Mouse (Mus musculus): Measurements from ENCODE around the gene Maml3. TPM values are rescaled to one million over a fixed set of nuclear protein-coding genes. Genes with fewer than 3 reads are reported as not detected.
A peak's percentile ranks its signal among the peaks of the same experiment; 100 is the strongest.

Gene Maml3
- 5.3 and 6.1 TPM in 2 replicates for polyA plus RNA-seq (2014; fragmentation: Nextera tagmentation; extraction: Ambion mirVana)

- Histone ChIP-seq H3K27me3 (ENCODE audit: control insufficient read depth, insufficient read depth, low read length) (no peaks in the 10 kb centered on the region), H3K36me3 (ENCODE audit: control insufficient read depth, insufficient read depth, low read length) (no peaks in the 10 kb centered on the region), H3K9me3 (ENCODE audit: control insufficient read depth, low read length) (no peaks in the 10 kb centered on the region), H3K27ac (ENCODE audit: low read depth, low read length) (peak within 1 kb of the TSS; percentile 99), H3K4me2 (peak within 1 kb of the TSS; percentile 83), H3K4me3 (ENCODE audit: low read depth, low read length) (peak within 1 kb of the TSS; percentile 91), H3K4me1 (ENCODE audit: control insufficient read depth, insufficient read depth, low read length) (peaks cover 6% of the 10 kb centered on the region; the same call in 1 of the 2 replicates), H3K9ac (ENCODE audit: low read length) (peak within 1 kb of the TSS; percentile 98)
- ATAC-seq (ENCODE audit: low FRiP score), result peak; percentile 38
- DNase-seq (ENCODE audit: low spot score, missing footprints), result peak; percentile 99
- under 1% methylated on average over 29 of the region's 49 CpGs for WGBS
These were observed at the start of gene Maml3 for GRCm38 (mm10) chr3:52104636-52105151. Maml3 (minus strand) TSS chr3:52105076.

- no peak overlapping the region for H3K9ac ChIP-seq (ENCODE audit: low read length)
- no peaks in the 10 kb centered on the region for H3K36me3 ChIP-seq (ENCODE audit: control insufficient read depth, insufficient read depth, low read length)
- no peaks in the 10 kb centered on the region for H3K9me3 ChIP-seq (ENCODE audit: control insufficient read depth, low read length)
- ATAC-seq (ENCODE audit: low FRiP score), result no peak
- no peak overlapping the region for H3K27ac ChIP-seq (ENCODE audit: low read depth, low read length)
- H3K4me2 ChIP-seq, result no peak overlapping the region
- no peaks in the 10 kb centered on the region for H3K27me3 ChIP-seq (ENCODE audit: control insufficient read depth, insufficient read depth, low read length)
- no peaks in the 10 kb centered on the region for H3K4me1 ChIP-seq (ENCODE audit: control insufficient read depth, insufficient read depth, low read length)
- WGBS, result 76% methylated on average over 3 of the region's 3 CpGs
- H3K4me3 ChIP-seq (ENCODE audit: low read depth, low read length), result no peak overlapping the region
- DNase-seq (ENCODE audit: low spot score, missing footprints), result no peak
These were observed 46.3 kb upstream of the Maml3 start for GRCm38 (mm10) chr3:52151155-52151554.

GRCm38 (mm10) chr3:52148301-52148700, 43.4 kb upstream of the Maml3 start:
- Histone ChIP-seq H3K36me3 (ENCODE audit: control insufficient read depth, insufficient read depth, low read length) (no peaks in the 10 kb centered on the region), H3K27me3 (ENCODE audit: control insufficient read depth, insufficient read depth, low read length) (no peaks in the 10 kb centered on the region), H3K4me3 (ENCODE audit: low read depth, low read length) (no peak overlapping the region), H3K27ac (ENCODE audit: low read depth, low read length) (no peak overlapping the region), H3K4me2 (no peak overlapping the region), H3K4me1 (ENCODE audit: control insufficient read depth, insufficient read depth, low read length) (no peaks in the 10 kb centered on the region), H3K9me3 (ENCODE audit: control insufficient read depth, low read length) (no peaks in the 10 kb centered on the region), H3K9ac (ENCODE audit: low read length) (no peak overlapping the region)
- DNase-seq (ENCODE audit: low spot score, missing footprints) (no peak), ATAC-seq (ENCODE audit: low FRiP score) (no peak)
- 57% methylated on average over 4 of the region's 4 CpGs for WGBS

- H3K4me2 ChIP-seq, result no peak overlapping the region
- no peak overlapping the region for H3K27ac ChIP-seq (ENCODE audit: low read depth, low read length)
- no peaks in the 10 kb centered on the region for H3K4me1 ChIP-seq (ENCODE audit: control insufficient read depth, insufficient read depth, low read length)
- no peak for DNase-seq (ENCODE audit: low spot score, missing footprints)
- no peaks in the 10 kb centered on the region for H3K27me3 ChIP-seq (ENCODE audit: control insufficient read depth, insufficient read depth, low read length)
- whole genome bisulfite sequencing, result 90% methylated on average over 12 of the region's 12 CpGs
- no peaks in the 10 kb centered on the region for H3K36me3 ChIP-seq (ENCODE audit: control insufficient read depth, insufficient read depth, low read length)
- H3K9ac ChIP-seq (ENCODE audit: low read length), result no peak overlapping the region
- H3K9me3 ChIP-seq (ENCODE audit: control insufficient read depth, low read length), result no peaks in the 10 kb centered on the region
- no peak for ATAC-seq (ENCODE audit: low FRiP score)
- no peak overlapping the region for H3K4me3 ChIP-seq (ENCODE audit: low read depth, low read length)
These were observed 40.0 kb upstream of the Maml3 start for GRCm38 (mm10) chr3:52144776-52145460.

GRCm38 (mm10) chr3:52143017-52143416, 38.1 kb upstream of the Maml3 start:
- Histone ChIP-seq H3K9ac (ENCODE audit: low read length) (no peak overlapping the region), H3K4me1 (ENCODE audit: control insufficient read depth, insufficient read depth, low read length) (no peaks in the 10 kb centered on the region), H3K27me3 (ENCODE audit: control insufficient read depth, insufficient read depth, low read length) (no peaks in the 10 kb centered on the region), H3K36me3 (ENCODE audit: control insufficient read depth, insufficient read depth, low read length) (no peaks in the 10 kb centered on the region), H3K27ac (ENCODE audit: low read depth, low read length) (no peak overlapping the region), H3K4me2 (no peak overlapping the region), H3K9me3 (ENCODE audit: control insufficient read depth, low read length) (no peaks in the 10 kb centered on the region), H3K4me3 (ENCODE audit: low read depth, low read length) (no peak overlapping the region)
- DNase-seq (ENCODE audit: low spot score, missing footprints), result no peak
- ATAC-seq (ENCODE audit: low FRiP score), result no peak
- 72% methylated on average over 7 of the region's 7 CpGs for whole genome bisulfite sequencing

- H3K9ac ChIP-seq (ENCODE audit: low read length), result no peak overlapping the region
- no peak for DNase-seq (ENCODE audit: low spot score, missing footprints)
- ATAC-seq (ENCODE audit: low FRiP score), result no peak
- H3K36me3 ChIP-seq (ENCODE audit: control insufficient read depth, insufficient read depth, low read length), result no peaks in the 10 kb centered on the region
- 84% methylated on average over 16 of the region's 16 CpGs for WGBS
- no peaks in the 10 kb centered on the region; the same call in 1 of the 2 replicates for H3K9me3 ChIP-seq (ENCODE audit: control insufficient read depth, low read length)
- no peak overlapping the region for H3K4me3 ChIP-seq (ENCODE audit: low read depth, low read length)
- H3K27me3 ChIP-seq (ENCODE audit: control insufficient read depth, insufficient read depth, low read length), result no peaks in the 10 kb centered on the region
- H3K4me1 ChIP-seq (ENCODE audit: control insufficient read depth, insufficient read depth, low read length), result no peaks in the 10 kb centered on the region
- H3K27ac ChIP-seq (ENCODE audit: low read depth, low read length), result no peak overlapping the region
- no peak overlapping the region for H3K4me2 ChIP-seq
These were observed 35.3 kb upstream of the Maml3 start for GRCm38 (mm10) chr3:52140162-52140561.

GRCm38 (mm10) chr3:52125421-52125820, 20.5 kb upstream of the Maml3 start:
- 87% methylated on average over 3 of the region's 3 CpGs for WGBS

GRCm38 (mm10) chr3:52120858-52121257, 16.0 kb upstream of the Maml3 start:
- H3K4me2 ChIP-seq, result no peak overlapping the region
- H3K9me3 ChIP-seq (ENCODE audit: control insufficient read depth, low read length), result no peaks in the 10 kb centered on the region
- no peak overlapping the region for H3K4me3 ChIP-seq (ENCODE audit: low read depth, low read length)
- H3K27ac ChIP-seq (ENCODE audit: low read depth, low read length), result no peak overlapping the region
- 87% methylated on average over 4 of the region's 4 CpGs for WGBS
- no peak for DNase-seq (ENCODE audit: low spot score, missing footprints)
- H3K36me3 ChIP-seq (ENCODE audit: control insufficient read depth, insufficient read depth, low read length), result no peaks in the 10 kb centered on the region
- ATAC-seq (ENCODE audit: low FRiP score), result no peak
- no peaks in the 10 kb centered on the region for H3K4me1 ChIP-seq (ENCODE audit: control insufficient read depth, insufficient read depth, low read length)
- H3K27me3 ChIP-seq (ENCODE audit: control insufficient read depth, insufficient read depth, low read length), result no peaks in the 10 kb centered on the region
- H3K9ac ChIP-seq (ENCODE audit: low read length), result no peak overlapping the region

More at GRCm38 (mm10) chr3:52125421-52125820, 20.5 kb upstream of the Maml3 start:
- H3K36me3 ChIP-seq (ENCODE audit: control insufficient read depth, insufficient read depth, low read length), result no peaks in the 10 kb centered on the region
- H3K4me3 ChIP-seq (ENCODE audit: low read depth, low read length), result no peak overlapping the region
- H3K4me2 ChIP-seq, result no peak overlapping the region
- H3K27ac ChIP-seq (ENCODE audit: low read depth, low read length), result no peak overlapping the region
- DNase-seq (ENCODE audit: low spot score, missing footprints), result no peak
- H3K27me3 ChIP-seq (ENCODE audit: control insufficient read depth, insufficient read depth, low read length), result no peaks in the 10 kb centered on the region
- no peak overlapping the region for H3K9ac ChIP-seq (ENCODE audit: low read length)
- ATAC-seq (ENCODE audit: low FRiP score), result no peak
- H3K4me1 ChIP-seq (ENCODE audit: control insufficient read depth, insufficient read depth, low read length), result no peaks in the 10 kb centered on the region
- no peaks in the 10 kb centered on the region for H3K9me3 ChIP-seq (ENCODE audit: control insufficient read depth, low read length)

- H3K4me2 ChIP-seq, result no peak overlapping the region
These were observed 14.3 kb upstream of the Maml3 start for GRCm38 (mm10) chr3:52119216-52119615.

More at GRCm38 (mm10) chr3:52119216-52119615, 14.3 kb upstream of the Maml3 start:
- Histone ChIP-seq H3K9ac (ENCODE audit: low read length) (no peak overlapping the region), H3K4me1 (ENCODE audit: control insufficient read depth, insufficient read depth, low read length) (no peaks in the 10 kb centered on the region), H3K4me3 (ENCODE audit: low read depth, low read length) (no peak overlapping the region), H3K36me3 (ENCODE audit: control insufficient read depth, insufficient read depth, low read length) (no peaks in the 10 kb centered on the region), H3K27me3 (ENCODE audit: control insufficient read depth, insufficient read depth, low read length) (no peaks in the 10 kb centered on the region), H3K9me3 (ENCODE audit: control insufficient read depth, low read length) (no peaks in the 10 kb centered on the region), H3K27ac (ENCODE audit: low read depth, low read length) (no peak overlapping the region)
- ATAC-seq (ENCODE audit: low FRiP score) (no peak), DNase-seq (ENCODE audit: low spot score, missing footprints) (no peak)
- 91% methylated on average over 7 of the region's 7 CpGs for WGBS
